Mouse (Mus musculus) olfactory bulb, adult 2 months (tissue): ENCODE measurements at regions not wholly inside any gene's neighbourhood (a gene's known extent, or its start where the extent isn't known, plus 50 kb on each side); places are given as distances from the start of the nearest gene placed in this dataset.

Experiments used
- CTCF ChIP-seq: fragments of 200-500 bp; IDR thresholded peaks from 2 replicates; pipeline ENCODE4 v1.5.1; 2012; ENCODE audit warnings: low read depth, mild to moderate bottlenecking, low read length, moderate library complexity; ENCODE audit not compliant: insufficient read depth
- POLR2A ChIP-seq: fragments of 200-500 bp; IDR thresholded peaks from 2 replicates; pipeline ENCODE4 v1.6.1; 2012; ENCODE audit warnings: mild to moderate bottlenecking, low read depth, low read length, moderate library complexity; ENCODE audit not compliant: insufficient read depth

DNA sequence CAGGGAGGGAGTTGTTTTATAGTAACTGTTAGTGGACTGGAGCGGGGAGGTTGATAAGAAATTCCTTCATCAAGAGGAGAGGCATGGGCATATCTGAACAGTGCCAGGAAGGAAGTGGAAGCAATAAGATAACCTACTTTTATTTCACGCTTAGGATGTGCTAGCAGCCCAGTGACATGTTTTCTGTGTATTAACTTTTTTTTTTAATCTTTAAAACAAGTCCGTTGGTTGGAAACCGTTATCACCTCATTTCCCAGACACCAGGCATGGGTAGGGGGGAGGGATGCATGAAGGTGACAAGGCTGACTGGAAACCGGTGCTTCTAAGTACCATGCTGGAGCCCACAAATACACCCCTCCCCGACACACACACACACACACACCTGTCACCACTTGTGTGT is 394.7 kb downstream of the Tshz3 start:
- TF ChIP-seq POLR2A, result no peak
- TF ChIP-seq CTCF, result no peak
